Mouse (Mus musculus) brown adipose tissue, adult 24 weeks (tissue): ENCODE measurements at regions not wholly inside any gene's neighbourhood (a gene's known extent, or its start where the extent isn't known, plus 50 kb on each side); places are given as distances from the start of the nearest gene placed in this dataset.
A peak's percentile ranks its signal among the peaks of the same experiment; 100 is the strongest.

ENCODE experiments used
- H3K27ac ChIP-seq: fragments of 200-500 bp; replicated peaks from 2 replicates; pipeline ENCODE4 v1.5.1; 2012; ENCODE audit warnings: low read depth, mild to moderate bottlenecking, low read length
- H3K4me1 ChIP-seq: fragments of 200-500 bp; 2 replicates; pipeline ENCODE4 v1.6.1; 2012; ENCODE audit warnings: low read length, mixed read lengths; ENCODE audit not compliant: control insufficient read depth, insufficient read depth, insufficient read length
- H3K4me3 ChIP-seq: fragments of 200-500 bp; 2 replicates; pipeline ENCODE4 v1.5.1; 2012; ENCODE audit warnings: low read depth, mild to moderate bottlenecking, low read length, moderate library complexity; ENCODE audit not compliant: insufficient read depth

GRCm38 (mm10) chr2:9595236-9595850, 285.7 kb upstream of the 4930412O13Rik start:
- no peaks in the 10 kb centered on the region for H3K4me1 ChIP-seq
- H3K27ac ChIP-seq = no peak overlapping the region
- H3K4me3 ChIP-seq = no peak overlapping the region

GRCm38 (mm10) chr2:9596135-9596534, 284.9 kb upstream of the 4930412O13Rik start:
- H3K27ac ChIP-seq = no peak overlapping the region
- no peak overlapping the region for H3K4me3 ChIP-seq
- H3K4me1 ChIP-seq = no peaks in the 10 kb centered on the region

GRCm38 (mm10) chr2:9604984-9605383, 276.1 kb upstream of the 4930412O13Rik start:
- Histone ChIP-seq H3K27ac (no peak overlapping the region), H3K4me3 (no peak overlapping the region), H3K4me1 (no peaks in the 10 kb centered on the region; the same call in none of the 2 replicates)

GRCm38 (mm10) chr2:9607547-9607946, 273.5 kb upstream of the 4930412O13Rik start:
- no peaks in the 10 kb centered on the region; the same call in none of the 2 replicates for H3K4me1 ChIP-seq
- no peak overlapping the region for H3K4me3 ChIP-seq
- H3K27ac ChIP-seq = no peak overlapping the region

GRCm38 (mm10) chr2:9614415-9614814, 266.6 kb upstream of the 4930412O13Rik start:
- Histone ChIP-seq H3K27ac (no peak overlapping the region), H3K4me3 (no peak overlapping the region), H3K4me1 (no peaks in the 10 kb centered on the region)

GRCm38 (mm10) chr2:9616292-9616691, 264.8 kb upstream of the 4930412O13Rik start:
- Histone ChIP-seq H3K4me3 (no peak overlapping the region), H3K27ac (no peak overlapping the region), H3K4me1 (peaks cover 4% of the 10 kb centered on the region)

GRCm38 (mm10) chr2:9620303-9621244, 260.5 kb upstream of the 4930412O13Rik start:
- Histone ChIP-seq H3K4me3 (no peak overlapping the region), H3K27ac (peak overlapping the region; percentile 32), H3K4me1 (peaks cover 4% of the 10 kb centered on the region)

GRCm38 (mm10) chr2:9623702-9624101, 257.4 kb upstream of the 4930412O13Rik start:
- H3K4me3 ChIP-seq = no peak overlapping the region
- no peak overlapping the region for H3K27ac ChIP-seq
- H3K4me1 ChIP-seq = peaks cover 4% of the 10 kb centered on the region

- Histone ChIP-seq H3K4me1 (no peaks in the 10 kb centered on the region; the same call in 1 of the 2 replicates), H3K27ac (no peak overlapping the region), H3K4me3 (no peak overlapping the region)
Observed at GRCm38 (mm10) chr2:9628026-9628425, 253.0 kb upstream of the 4930412O13Rik start.

- H3K4me3 ChIP-seq = peak overlapping the region; percentile 26; the same call in 1 of the 2 replicates
- peaks cover 3% of the 10 kb centered on the region for H3K4me1 ChIP-seq
- H3K27ac ChIP-seq = 0 out of 2 replicates have a peak overlapping the region, but pooled peaks have one; percentile 14
Observed at GRCm38 (mm10) chr2:9632719-9633446, 248.2 kb upstream of the 4930412O13Rik start.

GRCm38 (mm10) chr2:9639262-9639661, 241.8 kb upstream of the 4930412O13Rik start:
- H3K4me3 ChIP-seq = no peak overlapping the region
- no peak overlapping the region for H3K27ac ChIP-seq
- H3K4me1 ChIP-seq = peaks cover 2% of the 10 kb centered on the region; the same call in 1 of the 2 replicates

- H3K27ac ChIP-seq = no peak overlapping the region
Observed at GRCm38 (mm10) chr2:9641629-9642028, 239.4 kb upstream of the 4930412O13Rik start.

GRCm38 (mm10) chr2:9642411-9642810, 238.6 kb upstream of the 4930412O13Rik start:
- H3K4me3 ChIP-seq = no peak overlapping the region
- H3K27ac ChIP-seq = no peak overlapping the region
- peaks cover 2% of the 10 kb centered on the region; the same call in 1 of the 2 replicates for H3K4me1 ChIP-seq

More at GRCm38 (mm10) chr2:9641629-9642028, 239.4 kb upstream of the 4930412O13Rik start:
- Histone ChIP-seq H3K4me1 (peaks cover 2% of the 10 kb centered on the region; the same call in 1 of the 2 replicates), H3K4me3 (no peak overlapping the region)

GRCm38 (mm10) chr2:9646466-9646865, 234.6 kb upstream of the 4930412O13Rik start:
- no peak overlapping the region for H3K27ac ChIP-seq
- no peaks in the 10 kb centered on the region for H3K4me1 ChIP-seq
- H3K4me3 ChIP-seq = no peak overlapping the region

- H3K4me1 ChIP-seq = no peaks in the 10 kb centered on the region
- no peak overlapping the region for H3K27ac ChIP-seq
- H3K4me3 ChIP-seq = no peak overlapping the region
Observed at GRCm38 (mm10) chr2:9646963-9647362, 234.1 kb upstream of the 4930412O13Rik start.
